Mouse (Mus musculus) ES-E14 (cell line): ENCODE measurements at regions not wholly inside any gene's neighbourhood (a gene's known extent, or its start where the extent isn't known, plus 50 kb on each side); places are given as distances from the start of the nearest gene placed in this dataset.

Experiments
- CHD2 ChIP-seq: IDR thresholded peaks from 2 replicates; pipeline ENCODE4 v1.6.1; 2014; ENCODE audit warnings: mild to moderate bottlenecking, low read depth, low read length, inconsistent platforms
- HCFC1 ChIP-seq: IDR thresholded peaks from 2 replicates; pipeline ENCODE4 v1.6.1; 2012; ENCODE audit warnings: low read length, inconsistent platforms, borderline replicate concordance; ENCODE audit not compliant: insufficient read depth
- MAFK ChIP-seq: IDR thresholded peaks from 2 replicates; pipeline ENCODE4 v1.6.1; 2014; ENCODE audit warnings: mild to moderate bottlenecking, low read depth, low read length, inconsistent platforms; ENCODE audit not compliant: insufficient read depth
- ZC3H11A ChIP-seq: IDR thresholded peaks from 2 replicates; pipeline ENCODE4 v1.6.1; 2012; ENCODE audit warnings: low read depth, mild to moderate bottlenecking, inconsistent platforms, low read length, borderline replicate concordance
- ZNF384 ChIP-seq: IDR thresholded peaks from 2 replicates; pipeline ENCODE4 v1.6.1; 2012; ENCODE audit warnings: low read depth, low read length, inconsistent platforms

GRCm38 (mm10) chr14:112901171-112901570 lies 413.2 kb upstream of the Tpm3-rs7 start:
- no peak for TF ChIP-seq CHD2
- TF ChIP-seq ZC3H11A = no peak
- no peak for TF ChIP-seq HCFC1
- TF ChIP-seq ZNF384 = no peak
- no peak for TF ChIP-seq MAFK
